Mouse (Mus musculus) thymus, adult 2 months (tissue): Measurements from ENCODE around the gene Wnt16.

ENCODE experiments used
- CTCF ChIP-seq: fragments of 200-500 bp; IDR thresholded peaks from 2 replicates; pipeline ENCODE4 v1.5.1; 2012; ENCODE audit warnings: mild to moderate bottlenecking, control low read depth, low read length, moderate library complexity, borderline replicate concordance; ENCODE audit not compliant: control insufficient read depth, poor library complexity, insufficient read depth; ENCODE audit errors: extremely low read depth
- POLR2A ChIP-seq: fragments of 200-500 bp; IDR thresholded peaks from 2 replicates; pipeline ENCODE4 v1.6.1; 2012; ENCODE audit warnings: mild to moderate bottlenecking, low read length, control low read depth, moderate library complexity; ENCODE audit not compliant: control insufficient read depth, poor library complexity, insufficient read depth; ENCODE audit errors: extremely low read depth

GRCm38 (mm10) chr6:22327931-22328330 lies 39.9 kb downstream of the Wnt16 start:
- no peak for TF ChIP-seq CTCF
- TF ChIP-seq POLR2A: no peak
